Mouse (Mus musculus) hematopoietic stem cell, adult 5-6 weeks (primary cell): Measurements from ENCODE around the gene Tsga10ip. TPM values are rescaled to one million over a fixed set of nuclear protein-coding genes. Genes with fewer than 3 reads are reported as not detected.

Experiments
- ATAC-seq, 2 experiments: fragments of 125-278 bp in 1 of 2; replicated peaks in 1 of 2; 2 replicates each; pipeline ENCODE4 v1.8.0; 2016 to 2017; ENCODE audit warnings: inconsistent platforms in 2 of 2, mild to moderate bottlenecking in 2 of 2, moderate number of reproducible peaks in 2 of 2, low read depth in 1 of 2, moderate TSS enrichment in 1 of 2; ENCODE audit not compliant: low FRiP score in 2 of 2, poor library complexity in 2 of 2, severe bottlenecking in 2 of 2, insufficient read depth in 1 of 2, low TSS enrichment in 1 of 2
- total RNA-seq: library from RNA; stranded (forward); fragments of 172-1452, 232-1000 nt; gene quantifications from 2 replicates; pipeline ENCODE4 v1.2.3, GENCODE M21; 2017

The Tsga10ip gene
- total RNA-seq: 0.30 TPM in 1 of 2 replicates, not detected in the other

DNA sequence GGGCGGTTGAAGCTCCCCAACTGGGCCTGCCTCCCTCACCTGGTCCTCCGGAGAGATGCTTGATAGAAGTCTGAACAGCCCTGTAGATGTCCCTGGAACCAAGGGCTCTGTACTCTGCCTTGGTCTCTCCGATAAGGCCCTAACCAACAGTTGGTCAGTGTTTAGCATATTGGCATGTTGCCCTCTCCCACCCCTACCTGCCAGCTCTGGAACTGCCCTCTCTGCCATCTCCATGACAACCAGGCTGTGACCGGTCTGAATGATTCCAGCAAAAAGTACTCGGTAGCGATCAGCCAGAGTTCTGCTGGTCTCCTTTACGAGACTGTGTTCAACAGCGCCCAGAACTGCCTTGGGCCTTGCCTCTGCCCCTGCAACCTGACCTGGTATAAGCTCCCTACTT is at the start of gene Tsga10ip:
Gene Tsga10ip, minus strand, starts transcription at position 234 of the 400 bp plus-strand sequence.
- ATAC-seq: no peak

- ATAC-seq: no peak
Measured at GRCm38 (mm10) chr19:5451766-5452165, 49.4 kb upstream of the Tsga10ip start.

DNA sequence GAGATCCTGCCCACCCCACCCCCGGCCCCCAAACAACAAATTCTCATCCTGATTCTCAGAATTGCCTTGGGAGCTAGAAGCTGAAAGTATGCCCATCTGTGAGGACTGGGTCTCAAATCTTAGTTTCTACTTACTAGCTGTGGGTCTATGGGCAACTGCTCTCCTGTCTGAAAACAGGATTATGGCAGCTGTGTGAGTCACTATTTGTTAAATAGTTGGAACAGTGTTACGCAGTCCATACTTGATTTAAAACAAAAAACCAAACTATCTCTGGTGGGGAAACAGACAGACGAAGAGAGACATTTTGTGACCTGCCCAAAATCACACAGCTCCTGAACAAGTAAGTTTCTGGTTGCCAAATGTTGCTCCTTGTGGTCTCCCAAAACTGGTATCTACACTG is 47.3 kb upstream of the Tsga10ip start:
- ATAC-seq: no peak

DNA sequence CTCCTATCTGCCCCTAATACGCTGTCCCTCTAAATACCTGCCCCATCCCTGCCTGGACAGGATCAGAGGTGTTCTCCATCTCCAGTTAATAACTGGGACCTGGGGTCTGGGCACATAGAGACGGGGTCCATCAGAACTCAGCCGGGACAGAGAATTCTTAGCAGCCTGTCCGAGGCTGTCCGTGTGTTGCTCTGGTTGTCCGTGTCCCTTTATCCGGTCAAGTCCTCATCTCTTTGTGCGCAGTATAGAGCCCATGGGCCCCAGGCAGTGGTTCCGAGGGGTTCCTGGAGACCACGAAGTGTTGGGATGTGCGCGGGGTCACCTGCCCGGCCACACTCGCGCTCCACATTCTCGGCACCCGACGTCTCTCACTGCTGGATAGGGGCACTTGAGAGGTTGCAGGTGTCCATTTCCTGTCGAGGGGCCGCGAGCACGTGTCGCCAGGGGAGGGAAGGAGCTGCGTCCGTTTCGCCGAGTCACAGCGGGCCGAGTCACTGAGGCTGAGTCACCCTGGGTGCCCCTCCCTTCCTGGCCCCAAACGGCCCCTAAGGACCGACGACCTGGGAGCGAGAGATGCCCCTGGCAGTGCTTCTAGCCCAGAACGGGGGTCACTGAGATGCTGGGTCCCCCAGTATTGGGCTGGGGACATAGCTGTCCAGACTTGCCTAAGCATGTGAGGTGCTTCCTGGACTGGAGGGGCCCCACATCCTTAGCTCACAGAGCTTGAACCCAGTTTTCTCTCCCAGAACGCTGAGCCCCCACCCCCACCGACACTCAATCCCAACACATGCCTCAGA is 46.2 kb upstream of the Tsga10ip start:
- ATAC-seq: peak; percentile 38 to 63; a peak in 2 of 4 replicates

DNA sequence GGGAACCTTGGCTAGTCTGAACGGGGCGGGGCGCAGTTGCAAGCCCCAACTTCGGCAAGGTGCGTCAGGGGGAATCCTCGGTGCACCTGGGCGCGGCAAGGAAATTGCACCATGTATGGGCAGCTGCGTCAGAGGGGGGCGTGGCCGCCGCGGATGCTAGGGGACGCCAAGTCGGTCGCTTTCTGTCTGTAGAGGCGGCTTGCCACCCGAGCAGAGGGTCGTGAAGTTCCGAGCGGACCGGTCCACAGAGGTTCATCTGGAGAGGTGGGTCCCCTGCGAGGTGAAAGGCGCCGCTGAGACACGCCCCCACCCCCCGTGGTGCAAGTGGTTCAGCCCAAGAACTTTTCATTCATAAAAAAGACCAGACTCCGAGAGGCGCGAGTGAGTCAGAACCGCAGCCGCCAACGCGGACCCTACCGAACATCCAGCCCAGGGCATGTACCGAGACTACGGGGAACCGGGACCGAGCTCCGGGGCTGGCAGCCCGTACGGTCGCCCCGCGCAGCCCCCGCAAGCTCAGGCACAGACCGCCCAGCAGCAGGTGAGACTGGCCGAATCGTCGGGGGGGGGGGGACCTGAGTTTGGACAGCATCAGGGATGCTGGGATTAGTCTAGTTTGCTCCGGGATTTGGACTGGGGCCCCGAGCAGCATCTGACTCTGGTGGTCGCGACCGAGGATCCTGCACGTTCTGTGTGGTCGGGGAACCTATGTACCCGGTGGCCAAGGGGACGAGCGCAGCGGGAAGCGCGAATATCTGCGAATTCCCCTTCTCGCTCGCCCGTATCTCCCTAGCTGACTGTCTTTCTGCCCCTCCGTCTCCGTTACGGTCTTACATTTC is 45.4 kb upstream of the Tsga10ip start, which contains the start of gene Fosl1:
Gene Fosl1, plus strand, starts transcription at position 33 of the 839 bp plus-strand sequence.
- peak; percentile 79 to 82 for ATAC-seq

DNA sequence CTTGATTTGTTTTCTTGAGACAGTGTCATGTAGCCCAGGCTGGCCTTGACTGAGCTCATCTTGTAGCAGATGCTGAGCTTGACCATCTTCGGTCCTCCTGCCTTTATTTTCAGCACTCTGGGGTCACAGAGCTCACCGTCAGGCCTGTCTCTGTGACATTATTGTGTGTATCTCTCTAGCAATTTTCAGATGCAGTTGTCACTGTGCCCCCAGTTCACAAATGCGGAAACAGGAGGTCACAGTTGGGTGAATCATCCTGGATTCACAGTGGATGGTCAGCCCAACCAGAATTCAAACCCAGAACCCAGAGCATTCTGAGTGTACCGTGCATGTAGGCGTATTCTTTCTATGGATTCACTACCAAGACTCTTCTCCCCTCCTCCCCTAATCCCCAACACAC is 43.4 kb upstream of the Tsga10ip start:
- no peak for ATAC-seq

GRCm38 (mm10) chr19:5444954-5445353 is 42.6 kb upstream of the Tsga10ip start:
- ATAC-seq: no peak

GRCm38 (mm10) chr19:5444371-5444908 is 42.1 kb upstream of the Tsga10ip start:
- peak in 1 of 2 experiments; percentile 11; a peak in 1 of 4 replicates for ATAC-seq

GRCm38 (mm10) chr19:5433951-5434350 is 31.6 kb upstream of the Tsga10ip start:
- ATAC-seq: no peak

DNA sequence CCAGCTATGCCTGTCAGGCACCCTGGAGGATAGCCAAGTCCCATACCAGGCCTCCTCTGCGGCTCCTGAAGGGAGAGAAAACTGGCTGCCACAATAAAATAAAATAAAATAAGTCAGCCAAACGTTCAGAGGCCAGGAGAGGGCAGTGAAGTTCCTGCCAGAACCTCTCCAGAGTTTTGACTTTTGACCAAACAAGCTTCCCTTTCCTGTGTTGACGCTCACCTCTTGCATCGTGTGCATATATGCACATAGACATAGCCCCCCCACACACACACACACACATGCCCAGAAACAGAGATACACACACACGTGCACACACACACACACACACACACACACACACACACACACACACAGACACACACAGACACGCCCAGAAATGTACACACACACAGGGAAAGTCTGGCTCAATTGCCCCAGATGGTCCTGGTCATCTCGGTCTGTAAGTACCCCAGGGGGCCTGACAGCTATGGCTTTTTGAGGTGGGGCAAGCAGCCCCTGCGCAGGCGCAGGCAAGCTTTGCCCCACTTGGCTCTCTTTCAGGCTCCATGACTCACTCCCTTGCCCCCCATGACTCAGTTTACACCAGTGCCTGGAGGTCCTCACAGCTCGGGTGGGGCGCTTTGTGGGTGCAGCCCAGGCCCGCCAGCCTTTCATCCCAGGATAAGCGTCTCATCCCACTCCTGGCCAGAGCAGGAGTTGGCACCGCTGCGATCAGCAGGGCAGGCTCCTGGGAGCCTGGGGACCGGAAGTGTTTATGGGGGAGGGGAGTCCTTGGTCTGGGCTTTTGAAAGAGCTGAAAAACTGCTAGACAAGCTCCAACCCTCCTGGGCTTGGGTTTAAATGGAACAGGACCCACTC is 30.9 kb upstream of the Tsga10ip start:
- ATAC-seq: peak; percentile 63 to 76

GRCm38 (mm10) chr19:5431911-5432464 is 29.7 kb upstream of the Tsga10ip start:
- no peak for ATAC-seq

DNA sequence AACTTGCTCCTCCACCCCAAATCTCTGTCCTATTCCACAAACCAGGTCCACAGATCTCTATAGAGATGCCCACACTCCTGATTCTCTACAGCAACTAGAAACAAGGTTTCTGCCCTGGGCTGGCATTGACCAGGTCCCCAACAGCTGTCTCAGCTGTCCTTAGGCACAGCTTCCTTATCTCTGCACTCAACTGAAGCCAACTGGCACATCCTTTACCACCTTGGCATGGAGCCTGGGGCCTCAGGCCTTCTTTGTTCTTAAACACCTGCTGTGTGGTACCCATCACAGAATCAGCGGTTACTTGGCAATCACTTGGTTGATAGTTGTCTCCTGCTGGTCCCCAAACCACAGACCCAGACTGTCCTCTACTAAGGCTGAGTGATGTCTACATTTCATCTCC is 28.1 kb upstream of the Tsga10ip start:
- no peak for ATAC-seq

DNA sequence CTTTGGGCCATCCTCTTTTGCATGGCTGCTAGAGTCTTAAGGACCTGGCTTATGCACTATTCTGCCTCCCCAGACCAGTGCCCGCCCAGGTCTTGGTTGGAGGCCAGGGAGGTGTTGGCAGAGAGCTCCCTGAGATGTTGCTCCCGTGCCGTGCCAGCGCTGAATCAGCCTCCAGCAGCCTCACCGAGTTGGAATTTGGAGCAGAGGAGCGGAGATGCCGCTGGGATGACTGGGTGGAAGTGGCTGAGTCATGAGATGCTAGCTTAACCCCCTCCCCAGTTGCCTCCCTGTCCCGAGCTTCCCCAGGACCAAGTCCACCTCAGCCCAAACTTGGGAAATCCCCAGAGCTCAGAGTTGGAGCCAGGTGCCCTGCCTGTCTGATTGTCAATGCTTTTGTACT is 27.5 kb upstream of the Tsga10ip start:
- no peak for ATAC-seq

- ATAC-seq: no peak
Measured at GRCm38 (mm10) chr19:5429219-5429618, 26.9 kb upstream of the Tsga10ip start.

- ATAC-seq: no peak
Measured at GRCm38 (mm10) chr19:5428083-5428482, 25.8 kb upstream of the Tsga10ip start.

GRCm38 (mm10) chr19:5426640-5427290 is 24.4 kb upstream of the Tsga10ip start:
- ATAC-seq: no peak
